Mouse (Mus musculus) ES-E14 (cell line): ENCODE measurements at regions not wholly inside any gene's neighbourhood (a gene's known extent, or its start where the extent isn't known, plus 50 kb on each side); places are given as distances from the start of the nearest gene placed in this dataset.

Experiments
- DNase-seq: peaks from one replicate; pipeline ENCODE4 v3.0.0-alpha.2; 2013; ENCODE audit warnings: low read depth, low spot score
- H3K27ac ChIP-seq: 2 replicates; pipeline ENCODE4 v1.5.1; 2012; ENCODE audit warnings: low read depth, mild to moderate bottlenecking, low read length, moderate library complexity, mixed read lengths; ENCODE audit not compliant: poor library complexity, insufficient read depth, severe bottlenecking
- H3K36me3 ChIP-seq: 2 replicates; pipeline ENCODE4 v1.6.1; 2012; ENCODE audit warnings: mild to moderate bottlenecking, low read length, moderate library complexity, mixed read lengths; ENCODE audit not compliant: control insufficient read depth, poor library complexity, insufficient read depth, severe bottlenecking
- H3K4me1 ChIP-seq, 2 experiments: fragments of 150-350 bp in 1 of 2; sonication (generic) in 1 of 2; 2 replicates each; pipeline ENCODE4 v1.6.1; 2012; ENCODE audit warnings: low read length in 2 of 2, mild to moderate bottlenecking in 1 of 2, mixed read lengths in 1 of 2; ENCODE audit not compliant: control insufficient read depth in 2 of 2, insufficient read depth in 2 of 2, poor library complexity in 1 of 2
- H3K4me3 ChIP-seq, 2 experiments: fragments of 150-350 bp in 1 of 2; sonication (generic) in 1 of 2; 2 replicates each; pipeline ENCODE4 v1.5.1; 2012; ENCODE audit warnings: low read length in 2 of 2, low read depth in 1 of 2, mild to moderate bottlenecking in 1 of 2, mixed read lengths in 1 of 2; ENCODE audit not compliant: insufficient read depth in 1 of 2, poor library complexity in 1 of 2, severe bottlenecking in 1 of 2
- H3K9ac ChIP-seq: 2 replicates; pipeline ENCODE4 v1.6.1; 2012; ENCODE audit warnings: low read depth, mild to moderate bottlenecking, low read length, mixed read lengths; ENCODE audit not compliant: poor library complexity, insufficient read depth, severe bottlenecking
- H3K9me3 ChIP-seq: fragments of 150-350 bp; sonication (generic); 2 replicates; pipeline ENCODE4 v1.6.1; 2012; ENCODE audit warnings: low read depth, mild to moderate bottlenecking, low read length; ENCODE audit not compliant: control insufficient read depth, insufficient read depth
- CHD2 ChIP-seq: IDR thresholded peaks from 2 replicates; pipeline ENCODE4 v1.6.1; 2014; ENCODE audit warnings: mild to moderate bottlenecking, low read depth, low read length, inconsistent platforms
- HCFC1 ChIP-seq: IDR thresholded peaks from 2 replicates; pipeline ENCODE4 v1.6.1; 2012; ENCODE audit warnings: low read length, inconsistent platforms, borderline replicate concordance; ENCODE audit not compliant: insufficient read depth
- MAFK ChIP-seq: IDR thresholded peaks from 2 replicates; pipeline ENCODE4 v1.6.1; 2014; ENCODE audit warnings: mild to moderate bottlenecking, low read depth, low read length, inconsistent platforms; ENCODE audit not compliant: insufficient read depth
- ZC3H11A ChIP-seq: IDR thresholded peaks from 2 replicates; pipeline ENCODE4 v1.6.1; 2012; ENCODE audit warnings: low read depth, mild to moderate bottlenecking, inconsistent platforms, low read length, borderline replicate concordance
- ZNF384 ChIP-seq: IDR thresholded peaks from 2 replicates; pipeline ENCODE4 v1.6.1; 2012; ENCODE audit warnings: low read depth, low read length, inconsistent platforms
- in situ Hi-C, 2 experiments: fragments of 600-800 bp; cut with MboI; formaldehyde crosslinking; loops; one replicate each; pipeline ENCODE4 v1.15.1; 2025; ENCODE audit warnings: low sequenced_read_pairs in 2 of 2, inconsistent platforms in 1 of 2; ENCODE audit not compliant: unreplicated experiment in 2 of 2

DNA sequence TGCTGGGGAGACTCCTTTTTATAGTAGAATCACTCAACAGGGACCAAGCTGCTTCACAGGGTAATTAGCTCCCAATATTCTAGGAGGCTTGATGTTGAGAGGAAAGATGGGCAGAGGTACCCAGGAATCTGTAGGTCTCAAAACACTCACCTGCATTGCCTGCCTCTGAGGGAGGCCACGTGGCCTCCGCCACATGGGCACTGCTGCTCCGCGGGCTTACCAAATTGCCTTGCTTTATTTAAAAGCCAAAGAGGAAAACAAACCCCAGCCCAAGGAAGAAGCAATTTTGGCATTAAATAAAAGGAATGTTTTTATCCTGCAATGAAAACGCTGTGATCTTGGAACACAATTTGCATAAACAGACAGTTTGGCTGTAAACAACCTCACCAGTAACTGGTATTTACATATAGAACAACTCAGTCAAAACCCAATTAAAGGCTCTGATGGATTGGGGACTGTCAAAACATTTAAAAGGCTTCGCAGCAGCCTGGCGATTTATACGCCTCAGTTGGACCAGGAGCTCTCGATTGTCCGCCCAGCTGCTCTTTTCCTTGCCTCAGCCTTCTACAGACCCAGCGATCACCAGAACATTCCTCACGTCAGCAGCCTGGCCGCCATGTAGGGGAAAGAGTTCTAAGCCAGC lies 259.3 kb upstream of the Kdm8 start:
- Histone ChIP-seq H3K9ac (no peak overlapping the region), H3K4me1 (peaks cover 0 to 2% of the 10 kb centered on the region in 2 experiments; a peak in 1 of 4 replicates), H3K4me3 (no peak overlapping the region), H3K9me3 (no peaks in the 10 kb centered on the region), H3K36me3 (no peaks in the 10 kb centered on the region), H3K27ac (no peak overlapping the region)
- TF ChIP-seq ZNF384 (no peak), CHD2 (no peak), HCFC1 (no peak), ZC3H11A (no peak), MAFK (no peak)
- no peak for DNase-seq
- in situ Hi-C loops = no loop called here

DNA sequence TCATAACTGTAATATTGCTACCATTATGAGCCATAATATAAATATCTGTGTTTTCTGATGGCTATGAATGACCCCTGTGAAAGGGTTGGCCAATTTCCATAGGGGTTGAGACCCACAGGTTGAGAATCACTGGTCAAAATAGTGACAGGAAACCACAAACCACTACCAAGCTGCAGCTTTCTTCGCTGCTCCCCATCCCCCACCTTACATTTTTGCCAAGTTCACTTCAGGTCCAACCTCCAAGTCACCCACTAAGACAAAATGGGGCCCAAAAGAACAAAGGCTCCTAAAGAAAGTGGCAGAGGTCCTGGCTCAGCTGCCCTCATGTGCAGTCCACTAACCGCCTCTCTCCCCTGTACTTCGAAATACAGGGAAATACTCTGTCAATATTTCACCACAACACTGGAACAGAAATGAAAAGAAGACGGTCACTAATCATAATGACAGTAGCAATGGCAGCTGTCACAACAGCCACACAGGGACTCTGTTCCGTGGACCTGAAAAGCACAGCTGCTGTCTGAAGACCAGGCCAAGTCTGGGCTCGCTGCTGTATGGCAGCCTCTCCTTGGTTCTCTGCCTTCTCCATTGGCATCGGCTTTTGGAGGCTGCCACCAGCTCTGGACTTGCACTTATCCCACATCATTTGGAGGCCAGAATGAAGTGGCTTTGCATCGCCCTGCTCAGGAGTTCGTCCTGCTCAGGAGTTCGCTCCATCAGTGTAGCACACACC lies 257.3 kb upstream of the Kdm8 start:
- TF ChIP-seq ZC3H11A (no peak), CHD2 (no peak), ZNF384 (no peak)
- H3K4me1 ChIP-seq = peaks cover 0 to 2% of the 10 kb centered on the region in 2 experiments; a peak in 1 of 4 replicates
- DNase-seq = no peak
- H3K9ac ChIP-seq = no peak overlapping the region
- H3K4me3 ChIP-seq = no peak overlapping the region
- H3K36me3 ChIP-seq = no peaks in the 10 kb centered on the region
- H3K9me3 ChIP-seq = no peaks in the 10 kb centered on the region
- H3K27ac ChIP-seq = no peak overlapping the region
- in situ Hi-C loops = no loop called here

DNA sequence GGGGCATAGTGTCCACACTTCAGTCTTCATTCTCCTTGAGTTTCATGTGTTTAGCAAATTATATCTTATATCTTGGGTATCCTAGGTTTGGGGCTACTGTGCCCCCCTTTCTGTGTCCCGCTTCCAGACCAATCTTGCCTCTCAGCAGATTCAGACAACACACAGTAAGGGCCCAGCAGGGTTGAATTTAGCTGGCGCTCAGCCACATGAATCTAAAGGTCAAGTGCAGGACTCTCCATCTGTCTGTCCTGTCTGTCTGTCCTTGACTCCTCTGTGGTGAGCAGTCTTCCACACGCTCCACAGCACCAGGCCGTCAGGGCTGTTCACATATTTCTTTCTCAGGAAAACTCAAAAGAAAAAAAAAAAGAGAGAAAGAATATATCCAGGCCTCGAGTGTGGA lies 255.5 kb upstream of the Kdm8 start:
- H3K4me1 ChIP-seq = peaks cover 0 to 2% of the 10 kb centered on the region in 2 experiments; a peak in 1 of 4 replicates
- no peak overlapping the region for H3K9ac ChIP-seq
- H3K27ac ChIP-seq = no peak overlapping the region
- no peaks in the 10 kb centered on the region for H3K36me3 ChIP-seq
- TF ChIP-seq ZC3H11A = no peak
- no peak for TF ChIP-seq ZNF384
- TF ChIP-seq MAFK = no peak
- no peak for TF ChIP-seq CHD2
- no peak for TF ChIP-seq HCFC1
- in situ Hi-C loops = no loop called here
- H3K4me3 ChIP-seq = no peak overlapping the region
- no peaks in the 10 kb centered on the region for H3K9me3 ChIP-seq
- no peak for DNase-seq

DNA sequence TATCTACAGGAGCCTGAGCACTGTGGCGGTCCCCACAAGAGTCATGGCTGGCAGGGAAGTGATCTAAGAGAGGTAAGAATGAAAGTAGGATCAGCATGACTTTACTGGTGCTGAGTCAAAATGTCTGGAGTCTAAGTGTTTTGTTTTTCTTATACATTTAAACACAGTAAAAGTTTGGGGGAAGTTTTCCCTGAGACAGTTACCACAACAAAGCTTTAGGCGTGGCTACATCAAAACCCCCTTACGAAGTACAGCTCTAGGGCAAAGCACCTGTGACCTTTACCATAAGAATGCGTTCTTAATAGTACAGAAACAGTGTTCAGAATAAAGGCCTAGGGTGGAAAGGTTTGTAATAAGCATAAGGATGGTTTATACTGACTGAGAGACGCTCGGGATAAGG lies 254.4 kb upstream of the Kdm8 start:
- TF ChIP-seq ZNF384 (no peak), MAFK (no peak), CHD2 (no peak), HCFC1 (no peak), ZC3H11A (no peak)
- DNase-seq = no peak
- H3K4me3 ChIP-seq = no peak overlapping the region
- in situ Hi-C loops = no loop called here
- peaks cover 0 to 2% of the 10 kb centered on the region in 2 experiments; a peak in 1 of 4 replicates for H3K4me1 ChIP-seq
- H3K36me3 ChIP-seq = no peaks in the 10 kb centered on the region
- H3K9ac ChIP-seq = no peak overlapping the region
- H3K27ac ChIP-seq = no peak overlapping the region
- no peaks in the 10 kb centered on the region for H3K9me3 ChIP-seq

DNA sequence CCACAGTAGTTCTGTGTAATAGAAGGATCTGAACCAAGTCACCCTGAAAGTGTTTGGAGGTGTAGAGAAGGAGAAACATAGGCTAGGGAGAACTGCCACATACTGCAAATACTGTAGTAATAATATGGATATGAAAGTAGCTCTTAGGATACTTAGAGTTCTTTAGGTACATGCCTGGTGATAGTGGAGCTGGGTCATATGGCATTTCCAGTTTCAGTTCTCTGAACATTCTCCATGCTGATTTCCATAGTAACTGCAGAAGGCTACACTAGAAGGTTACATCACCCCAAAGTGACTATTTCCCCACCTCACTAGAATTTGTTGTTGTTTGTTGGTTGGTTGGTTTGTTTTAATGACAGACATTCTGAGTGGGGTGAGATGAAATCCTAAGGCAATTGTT lies 253.2 kb upstream of the Kdm8 start:
- TF ChIP-seq HCFC1 = no peak
- no peak for TF ChIP-seq ZC3H11A
- TF ChIP-seq ZNF384 = no peak
- TF ChIP-seq CHD2 = no peak
- TF ChIP-seq MAFK = no peak
- H3K36me3 ChIP-seq = no peaks in the 10 kb centered on the region
- H3K27ac ChIP-seq = no peak overlapping the region
- no peak overlapping the region for H3K4me3 ChIP-seq
- no peaks in the 10 kb centered on the region for H3K9me3 ChIP-seq
- no peak for DNase-seq
- peaks cover 0 to 2% of the 10 kb centered on the region in 2 experiments; a peak in 1 of 4 replicates for H3K4me1 ChIP-seq
- in situ Hi-C loops = no loop called here
- no peak overlapping the region for H3K9ac ChIP-seq
